Mouse (Mus musculus): Measurements from ENCODE around the gene Rsph10b. TPM values are rescaled to one million over a fixed set of nuclear protein-coding genes. Genes with fewer than 3 reads are reported as not detected.

The Rsph10b gene
- polyA plus RNA-seq, 1 experiment from 2014 or later: 5.3 TPM

DNA sequence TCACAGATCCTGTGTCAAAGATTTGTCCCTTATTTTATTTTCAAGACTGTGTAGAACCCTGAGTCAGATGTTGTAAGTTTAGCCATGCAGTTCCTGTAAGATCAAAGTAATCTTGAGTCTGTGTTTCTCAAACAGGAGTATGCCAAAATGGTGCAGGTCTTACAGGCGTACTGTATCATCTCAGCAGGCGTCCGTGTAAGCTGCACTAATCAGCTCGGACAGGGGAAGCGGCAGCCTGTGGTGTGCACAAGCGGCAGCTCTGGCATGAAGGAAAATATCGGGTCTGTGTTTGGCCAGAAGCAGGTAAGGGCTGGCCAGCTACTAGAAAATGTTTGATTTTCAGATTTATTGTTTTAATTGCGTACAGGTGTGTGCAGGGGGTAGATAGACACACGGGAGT is 16.6 kb upstream of the Rsph10b start:
- H3K4me2 ChIP-seq: no peak overlapping the region
- ATAC-seq (replicated peaks): no peak
- H3K4me1 ChIP-seq: no peaks in the 10 kb centered on the region; the same call in 1 of the 2 replicates
- no peaks in the 10 kb centered on the region for H3K9me3 ChIP-seq
- H3K27me3 ChIP-seq (replicated peaks): no peaks in the 10 kb centered on the region
- H3K27ac ChIP-seq: no peak overlapping the region
- H3K9ac ChIP-seq: no peak overlapping the region
- 89% methylated on average over 9 of the region's 9 CpGs for WGBS
- H3K4me3 ChIP-seq: no peak overlapping the region
- peaks cover 33% of the 10 kb centered on the region for H3K36me3 ChIP-seq (replicated peaks)

- 44% methylated on average over 5 of the region's 5 CpGs for WGBS
- Histone ChIP-seq H3K4me3 (no peak overlapping the region), H3K4me1 (no peaks in the 10 kb centered on the region), H3K36me3 (replicated peaks) (peaks cover 41% of the 10 kb centered on the region), H3K27me3 (replicated peaks) (no peaks in the 10 kb centered on the region), H3K9ac (no peak overlapping the region), H3K27ac (no peak overlapping the region), H3K9me3 (no peaks in the 10 kb centered on the region), H3K4me2 (no peak overlapping the region)
- ATAC-seq (replicated peaks): no peak
These were observed 15.4 kb upstream of the Rsph10b start for GRCm38 (mm10) chr5:143917418-143917817.

GRCm38 (mm10) chr5:143918120-143918519 is 14.7 kb upstream of the Rsph10b start:
- H3K9me3 ChIP-seq: no peaks in the 10 kb centered on the region
- H3K9ac ChIP-seq: no peak overlapping the region
- 91% methylated on average over 3 of the region's 3 CpGs for WGBS

DNA sequence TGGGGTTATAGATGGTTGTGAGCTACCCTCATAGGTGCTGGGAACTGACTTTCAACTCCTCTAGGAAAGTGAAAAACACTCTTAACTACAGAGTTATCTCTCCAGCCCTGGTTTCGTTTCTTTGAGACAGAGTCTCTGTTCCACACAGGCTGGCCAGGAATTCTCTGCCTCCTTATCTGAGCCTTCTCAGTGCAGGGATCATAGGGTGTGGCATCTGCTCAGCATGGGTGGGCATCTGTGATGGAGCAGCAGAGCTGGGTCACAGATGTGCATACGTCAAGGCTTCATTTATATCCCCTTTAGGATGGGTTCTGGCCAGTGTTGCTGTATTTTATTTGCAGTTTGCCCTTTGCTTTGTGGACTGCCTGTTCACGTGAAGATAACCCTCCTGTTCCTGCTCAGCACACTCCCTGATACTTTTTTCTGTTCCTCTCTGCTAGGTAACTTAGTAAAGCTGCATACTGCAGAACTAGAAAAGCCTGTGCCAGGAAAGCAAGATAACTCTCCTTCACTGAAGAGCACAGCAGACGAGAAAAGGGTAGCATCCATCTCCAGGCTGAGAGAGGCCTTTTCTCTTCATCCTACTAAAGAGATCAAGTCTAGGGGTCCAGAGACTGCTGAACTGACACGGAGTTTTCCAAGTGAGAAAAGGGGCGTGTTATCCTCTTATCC is 7.9 kb upstream of the Rsph10b start:
- Histone ChIP-seq H3K9ac (no peak overlapping the region), H3K9me3 (no peaks in the 10 kb centered on the region), H3K27ac (no peak overlapping the region), H3K4me1 (no peaks in the 10 kb centered on the region), H3K36me3 (replicated peaks) (peaks cover 67% of the 10 kb centered on the region), H3K4me3 (no peak overlapping the region), H3K27me3 (replicated peaks) (no peaks in the 10 kb centered on the region), H3K4me2 (no peak overlapping the region)
- whole genome bisulfite sequencing: 91% methylated on average over 6 of the region's 6 CpGs
- ATAC-seq (replicated peaks): no peak

More at GRCm38 (mm10) chr5:143918120-143918519, 14.7 kb upstream of the Rsph10b start:
- H3K36me3 ChIP-seq (replicated peaks): peaks cover 48% of the 10 kb centered on the region
- H3K27ac ChIP-seq: no peak overlapping the region
- H3K4me1 ChIP-seq: no peaks in the 10 kb centered on the region
- H3K4me3 ChIP-seq: no peak overlapping the region
- no peak overlapping the region for H3K4me2 ChIP-seq
- no peaks in the 10 kb centered on the region for H3K27me3 ChIP-seq (replicated peaks)
- ATAC-seq (replicated peaks): no peak

GRCm38 (mm10) chr5:143927875-143928274 is 5.0 kb upstream of the Rsph10b start, which contains the start of gene Gm42421:
Gm42421 (plus strand) TSS chr5:143928175.
- Histone ChIP-seq H3K27me3 (replicated peaks) (no peaks in the 10 kb centered on the region), H3K4me1 (no peaks in the 10 kb centered on the region; the same call in 1 of the 2 replicates), H3K9me3 (no peaks in the 10 kb centered on the region), H3K36me3 (replicated peaks) (peaks cover 56% of the 10 kb centered on the region), H3K4me3 (no peak within 1 kb of the TSS), H3K9ac (no peak within 1 kb of the TSS), H3K4me2 (no peak within 1 kb of the TSS), H3K27ac (no peak within 1 kb of the TSS)
- ATAC-seq (replicated peaks): no peak
- whole genome bisulfite sequencing: 95% methylated on average over 8 of the region's 8 CpGs

DNA sequence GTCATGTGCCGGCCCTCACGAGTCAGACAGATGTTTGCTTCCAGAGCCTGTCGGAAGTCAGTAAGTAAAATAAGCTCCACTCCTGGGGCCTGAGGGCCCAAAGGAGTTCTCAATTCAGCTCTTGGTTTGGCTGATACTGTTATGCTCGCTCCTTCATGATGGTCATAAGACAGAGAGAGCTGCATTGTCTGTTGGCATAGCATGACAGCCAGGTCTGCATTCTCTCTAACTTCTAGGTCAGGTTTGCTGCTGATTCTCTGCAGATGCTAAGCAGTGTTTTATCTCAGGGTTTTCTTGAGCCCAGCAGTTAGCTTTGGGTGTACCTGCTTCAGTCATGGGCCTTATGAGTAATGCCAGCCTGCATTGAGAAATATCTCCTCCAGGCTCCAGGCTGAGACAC is 3.5 kb upstream of the Rsph10b start:
- H3K4me2 ChIP-seq: no peak overlapping the region
- peaks cover 46% of the 10 kb centered on the region for H3K36me3 ChIP-seq (replicated peaks)
- no peaks in the 10 kb centered on the region for H3K27me3 ChIP-seq (replicated peaks)
- no peak overlapping the region for H3K9ac ChIP-seq
- ATAC-seq (replicated peaks): no peak
- no peaks in the 10 kb centered on the region for H3K9me3 ChIP-seq
- H3K4me1 ChIP-seq: no peaks in the 10 kb centered on the region; the same call in 1 of the 2 replicates
- no peak overlapping the region for H3K27ac ChIP-seq
- no peak overlapping the region for H3K4me3 ChIP-seq
- WGBS: 93% methylated on average over 4 of the region's 4 CpGs

- peaks cover 40% of the 10 kb centered on the region for H3K36me3 ChIP-seq (replicated peaks)
- 94% methylated on average over 12 of the region's 12 CpGs for WGBS
- no peaks in the 10 kb centered on the region; the same call in 1 of the 2 replicates for H3K4me1 ChIP-seq
These were observed 2.2 kb upstream of the Rsph10b start for GRCm38 (mm10) chr5:143930656-143931055.

GRCm38 (mm10) chr5:143931863-143932580 is 813 bp upstream of the Rsph10b start:
- no peak for ATAC-seq (replicated peaks)
- no peak overlapping the region for H3K4me2 ChIP-seq
- 91% methylated on average over 6 of the region's 6 CpGs for WGBS
- no peaks in the 10 kb centered on the region; the same call in 1 of the 2 replicates for H3K4me1 ChIP-seq
- no peak overlapping the region for H3K27ac ChIP-seq
- H3K4me3 ChIP-seq: no peak overlapping the region
- peaks cover 27% of the 10 kb centered on the region for H3K36me3 ChIP-seq (replicated peaks)
- no peaks in the 10 kb centered on the region for H3K27me3 ChIP-seq (replicated peaks)
- no peak overlapping the region for H3K9ac ChIP-seq
- H3K9me3 ChIP-seq: no peaks in the 10 kb centered on the region

More at GRCm38 (mm10) chr5:143930656-143931055, 2.2 kb upstream of the Rsph10b start:
- no peak for ATAC-seq (replicated peaks)
- Histone ChIP-seq H3K4me2 (no peak overlapping the region), H3K4me3 (no peak overlapping the region), H3K27me3 (replicated peaks) (no peaks in the 10 kb centered on the region), H3K9ac (no peak overlapping the region), H3K9me3 (no peaks in the 10 kb centered on the region), H3K27ac (no peak overlapping the region)

DNA sequence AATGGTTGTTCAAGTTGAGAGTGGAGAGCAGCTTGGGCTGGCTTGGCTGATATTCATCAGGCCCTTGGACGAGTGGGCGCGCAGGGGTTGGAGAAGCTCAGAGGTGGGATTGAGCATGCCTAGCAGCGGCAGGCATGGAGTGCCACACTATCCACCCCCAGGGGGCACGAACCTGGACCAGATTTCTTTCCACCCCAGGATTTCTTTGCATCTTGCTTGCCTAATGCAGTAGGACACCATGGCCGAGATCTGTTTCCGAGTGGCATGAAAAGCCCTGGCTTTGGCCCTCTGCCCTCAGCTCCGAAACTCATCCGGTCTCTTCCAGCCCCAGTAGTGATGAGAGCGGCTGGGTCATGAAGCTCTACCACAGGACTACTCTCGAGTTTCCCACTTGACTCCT is 579 bp downstream of the Rsph10b start:
- Histone ChIP-seq H3K4me1 (no peaks in the 10 kb centered on the region; the same call in 1 of the 2 replicates), H3K27ac (no peak overlapping the region), H3K9ac (no peak overlapping the region), H3K36me3 (replicated peaks) (peaks cover 22% of the 10 kb centered on the region; the same call in 1 of the 2 replicates), H3K27me3 (replicated peaks) (no peaks in the 10 kb centered on the region), H3K4me2 (no peak overlapping the region), H3K4me3 (no peak overlapping the region), H3K9me3 (no peaks in the 10 kb centered on the region)
- no peak for ATAC-seq (replicated peaks)
- WGBS: 83% methylated on average over 11 of the region's 11 CpGs

GRCm38 (mm10) chr5:143933875-143934274 is 1.0 kb downstream of the Rsph10b start:
- WGBS: 90% methylated on average over 1 of the region's 1 CpGs

GRCm38 (mm10) chr5:143936156-143936555 is 3.3 kb downstream of the Rsph10b start:
- H3K9me3 ChIP-seq: no peaks in the 10 kb centered on the region
- 0 out of 2 replicates have a peak, but pooled peaks cover under 1% of the 10 kb centered on the region for H3K36me3 ChIP-seq (replicated peaks)
- H3K9ac ChIP-seq: no peak overlapping the region
- no peak overlapping the region for H3K4me3 ChIP-seq
- no peaks in the 10 kb centered on the region; the same call in 1 of the 2 replicates for H3K4me1 ChIP-seq
- no peak for ATAC-seq (replicated peaks)
- H3K27me3 ChIP-seq (replicated peaks): no peaks in the 10 kb centered on the region
- H3K27ac ChIP-seq: no peak overlapping the region
- no peak overlapping the region for H3K4me2 ChIP-seq
- WGBS: 91% methylated on average over 9 of the region's 9 CpGs

More at GRCm38 (mm10) chr5:143933875-143934274, 1.0 kb downstream of the Rsph10b start:
- Histone ChIP-seq H3K4me3 (no peak overlapping the region), H3K27ac (no peak overlapping the region), H3K27me3 (replicated peaks) (no peaks in the 10 kb centered on the region), H3K4me1 (no peaks in the 10 kb centered on the region; the same call in 1 of the 2 replicates), H3K9ac (no peak overlapping the region), H3K9me3 (no peaks in the 10 kb centered on the region), H3K4me2 (no peak overlapping the region), H3K36me3 (replicated peaks) (peaks cover 17% of the 10 kb centered on the region; the same call in 1 of the 2 replicates)
- no peak for ATAC-seq (replicated peaks)

DNA sequence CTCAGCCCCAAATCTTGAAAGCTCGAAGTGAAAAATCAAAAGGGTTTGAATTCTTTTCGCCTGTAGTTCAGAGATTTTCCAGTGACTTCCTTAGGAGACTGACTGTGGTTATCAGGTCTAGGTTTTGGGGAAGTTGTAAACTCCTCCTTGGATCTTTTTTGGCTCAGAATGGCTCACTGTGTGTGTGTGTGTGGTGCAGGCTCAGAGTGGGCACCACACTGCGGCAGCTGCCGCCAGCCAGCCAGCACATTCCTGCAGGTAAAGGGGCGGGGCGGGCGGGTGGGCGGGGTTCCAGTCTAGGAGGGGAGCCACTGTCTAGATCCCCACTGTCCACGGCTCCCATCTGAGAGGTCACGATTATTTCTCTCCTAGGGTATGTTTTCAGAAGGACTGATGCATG is 8.8 kb downstream of the Rsph10b start:
- Histone ChIP-seq H3K9ac (no peak overlapping the region), H3K4me2 (no peak overlapping the region), H3K36me3 (replicated peaks) (no peaks in the 10 kb centered on the region), H3K9me3 (no peaks in the 10 kb centered on the region), H3K27me3 (replicated peaks) (no peaks in the 10 kb centered on the region), H3K4me1 (no peaks in the 10 kb centered on the region), H3K4me3 (no peak overlapping the region), H3K27ac (no peak overlapping the region)
- WGBS: 25% methylated on average over 10 of the region's 10 CpGs
- ATAC-seq (replicated peaks): no peak
